Mouse (Mus musculus) skeletal muscle tissue, adult 2 months (tissue): ENCODE data around the gene Dclk3.

ENCODE experiments used
- DNase-seq: peaks from one replicate; pipeline ENCODE4 v3.0.0-alpha.2; 2012; ENCODE audit warnings: low read depth, low spot score

Gene Dclk3

GRCm38 (mm10) chr9:111439836-111440201, 938 bp downstream of the Dclk3 start:
- no peak for DNase-seq

GRCm38 (mm10) chr9:111440446-111440845, 1.6 kb downstream of the Dclk3 start:
- DNase-seq = no peak

GRCm38 (mm10) chr9:111441151-111441550, 2.3 kb downstream of the Dclk3 start:
- no peak for DNase-seq

GRCm38 (mm10) chr9:111446204-111446603, 7.3 kb downstream of the Dclk3 start:
- DNase-seq = no peak

- DNase-seq = no peak
Observed at GRCm38 (mm10) chr9:111448976-111449375, 10.1 kb downstream of the Dclk3 start.

- no peak for DNase-seq
Observed at GRCm38 (mm10) chr9:111449880-111450279, 11.0 kb downstream of the Dclk3 start.

GRCm38 (mm10) chr9:111450853-111451404, 12.0 kb downstream of the Dclk3 start:
- DNase-seq = no peak

GRCm38 (mm10) chr9:111453895-111454294, 15.0 kb downstream of the Dclk3 start:
- DNase-seq = no peak

GRCm38 (mm10) chr9:111457176-111457935, 18.5 kb downstream of the Dclk3 start:
- DNase-seq = no peak

- no peak for DNase-seq
Observed at GRCm38 (mm10) chr9:111457936-111458310, 19.0 kb downstream of the Dclk3 start.

- no peak for DNase-seq
Observed at GRCm38 (mm10) chr9:111459466-111459865, 20.6 kb downstream of the Dclk3 start.

- no peak for DNase-seq
Observed at GRCm38 (mm10) chr9:111460201-111460814, 21.4 kb downstream of the Dclk3 start.

- no peak for DNase-seq
Observed at GRCm38 (mm10) chr9:111461415-111462103, 22.7 kb downstream of the Dclk3 start.

- no peak for DNase-seq
Observed at GRCm38 (mm10) chr9:111465666-111466065, 26.8 kb downstream of the Dclk3 start.

GRCm38 (mm10) chr9:111473686-111474457, 35.0 kb downstream of the Dclk3 start:
- peak; percentile 11 for DNase-seq

- no peak for DNase-seq
Observed at GRCm38 (mm10) chr9:111474458-111474745, 35.5 kb downstream of the Dclk3 start.

- no peak for DNase-seq
Observed at GRCm38 (mm10) chr9:111475281-111475680, 36.4 kb downstream of the Dclk3 start.

GRCm38 (mm10) chr9:111475973-111476372, 37.1 kb downstream of the Dclk3 start:
- DNase-seq = no peak

GRCm38 (mm10) chr9:111476479-111477016, 37.7 kb downstream of the Dclk3 start:
- DNase-seq = no peak

- DNase-seq = no peak
Observed at GRCm38 (mm10) chr9:111478853-111479490, 40.1 kb downstream of the Dclk3 start.

GRCm38 (mm10) chr9:111481011-111481410, 42.1 kb downstream of the Dclk3 start:
- no peak for DNase-seq
